Mouse (Mus musculus) urinary bladder, postnatal 14 days (tissue): Measurements from ENCODE around the gene Cd80.

Experiments used
- DNase-seq: peaks from one replicate; pipeline ENCODE4 v3.0.0; 2021; ENCODE audit warnings: low spot score

Gene Cd80

DNA sequence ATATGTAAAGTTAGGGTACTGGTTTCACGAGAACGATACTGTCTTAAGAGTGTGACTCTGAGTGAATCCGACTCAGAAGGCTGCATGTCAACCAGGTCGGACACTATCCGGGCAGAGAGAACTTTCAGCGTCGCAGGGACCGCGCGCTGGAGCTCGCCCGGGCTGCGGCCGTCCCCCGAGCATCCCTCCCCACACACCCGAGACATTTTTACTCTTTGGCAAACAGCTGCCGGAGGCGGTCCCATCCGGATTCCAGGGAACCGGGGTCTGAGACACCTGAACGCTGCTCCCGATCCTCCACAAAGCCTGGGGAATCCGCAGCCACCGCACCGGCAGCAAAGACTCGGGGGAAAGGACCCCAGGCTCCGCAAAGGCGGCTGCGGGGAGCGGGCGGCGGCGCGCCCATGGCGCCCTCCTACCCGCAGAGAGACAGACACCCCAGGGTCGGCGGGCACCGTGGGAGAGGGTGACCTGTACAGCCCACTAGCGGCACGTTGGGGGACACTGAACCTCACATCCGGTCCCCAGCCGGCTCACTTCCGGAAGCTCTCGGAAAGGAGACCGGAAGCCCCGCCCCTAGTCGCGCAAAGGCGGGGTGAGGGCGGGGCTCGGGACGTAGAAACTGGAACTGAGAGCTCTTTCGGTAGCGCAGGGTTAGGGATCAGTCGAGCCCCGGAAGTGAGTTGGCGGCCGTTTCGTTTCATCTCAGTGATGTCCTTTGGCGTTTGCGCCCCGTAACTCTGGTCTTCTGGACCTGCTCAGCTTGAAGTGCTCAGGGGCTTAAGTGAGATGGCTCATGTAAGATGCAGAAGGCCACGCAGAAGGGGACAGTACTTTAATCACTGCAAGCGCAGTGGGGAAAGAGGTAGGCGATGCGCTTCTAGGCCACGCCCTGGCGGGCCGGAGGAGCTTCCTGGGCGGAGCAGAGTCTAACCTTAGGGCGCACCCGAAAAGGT lies 67.0 kb downstream of the Cd80 start, which contains the start of gene Timmdc1:
Gene Timmdc1 (minus strand): TSS at position 535 of the 956 bp plus-strand sequence.
- peak; percentile 95 for DNase-seq

DNA sequence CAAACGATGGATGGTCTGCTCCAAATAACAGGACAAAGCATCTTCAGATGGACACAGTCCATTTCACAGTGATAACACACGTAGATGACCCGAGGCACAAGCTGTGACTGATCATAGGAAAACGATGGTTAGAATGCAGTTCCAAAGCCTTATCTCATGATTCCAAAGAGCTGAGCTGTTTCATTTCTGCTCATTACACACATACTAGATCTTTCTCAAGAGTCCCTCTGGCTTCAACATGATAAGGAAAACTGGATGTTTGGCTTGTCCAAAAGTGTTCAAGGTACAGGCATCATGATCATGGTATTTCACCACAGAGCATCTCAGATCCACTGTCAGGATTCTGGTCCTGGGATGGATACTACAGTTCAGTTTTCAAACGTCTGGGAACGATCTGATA lies 70.9 kb downstream of the Cd80 start:
- DNase-seq = no peak

DNA sequence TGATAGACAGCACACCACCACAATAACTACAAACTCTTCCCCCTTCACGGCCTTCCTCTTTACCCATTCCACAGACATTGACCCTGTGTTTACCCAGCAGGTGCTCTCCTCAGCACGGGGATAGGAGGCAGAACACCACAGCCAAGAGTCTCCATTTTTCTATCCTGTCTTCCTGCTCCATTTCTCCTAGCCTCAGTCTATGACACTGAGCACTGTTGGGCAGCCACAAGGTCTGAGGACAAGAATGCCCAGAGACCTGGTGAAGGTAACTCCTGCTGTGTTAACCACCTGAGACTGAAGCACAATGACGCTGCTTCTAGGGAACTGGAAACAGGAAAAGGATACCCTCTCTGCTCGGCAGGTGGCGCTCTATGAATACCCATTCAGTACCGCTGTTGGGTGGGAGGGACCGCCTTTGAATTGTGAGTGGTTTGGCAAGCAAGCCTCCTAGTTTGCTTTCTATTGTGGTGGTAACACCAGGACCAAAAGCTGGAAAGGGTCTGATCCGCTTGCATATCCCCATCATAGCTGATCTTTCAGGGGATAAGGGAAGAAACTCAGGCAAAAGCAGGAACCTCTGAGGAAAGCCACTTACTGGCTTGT lies 81.3 kb downstream of the Cd80 start:
- DNase-seq = peak; percentile 77

DNA sequence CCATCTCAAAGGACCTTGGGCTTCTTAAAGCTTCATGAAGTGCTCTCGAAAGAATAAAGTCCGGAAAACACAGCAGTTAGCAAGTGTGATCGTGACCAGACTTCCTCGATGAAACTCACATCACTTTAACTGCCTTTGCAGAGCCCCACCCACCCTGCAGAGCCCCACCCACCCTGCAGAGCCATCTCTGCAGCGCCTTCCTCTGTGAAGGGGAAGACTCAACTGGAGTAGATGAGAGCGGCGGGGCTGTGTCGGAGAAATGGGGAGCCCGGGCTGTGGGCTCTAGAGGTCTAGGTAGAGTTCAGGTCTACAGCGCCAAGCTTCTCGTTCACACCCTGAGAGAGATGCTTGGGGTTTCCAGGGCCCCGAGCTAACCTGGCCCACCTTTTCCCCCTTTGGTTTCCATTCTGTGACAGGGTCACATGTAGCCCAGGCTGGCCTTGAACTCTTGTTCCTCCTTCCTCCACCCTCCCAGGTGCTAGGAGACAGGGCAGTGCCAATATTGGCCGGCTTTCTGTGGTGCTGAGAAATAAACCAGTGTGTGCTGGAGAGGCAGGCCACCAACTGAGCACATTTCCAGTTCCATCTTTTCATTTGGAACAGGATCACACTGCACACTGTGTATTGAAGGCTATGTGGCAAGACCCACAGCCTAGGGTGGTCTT lies 83.5 kb downstream of the Cd80 start:
- no peak for DNase-seq
